ENCODE assay signal across 8 mouse cellular contexts in genomic region chr17:34629221-34629751, GRCm38 (mm10). TPM values are rescaled to one million over a fixed set of nuclear protein-coding genes. Genes with fewer than 3 reads are reported as not detected.
DNase-seq lines count a peak whose midpoint lies in the region; ATAC-seq and TF ChIP-seq lines count a peak whose summit lies in the region.

Gene Prrt1 (plus strand): TSS chr17:34629533.

- peak within 1 kb of the TSS; percentile 81 for H3K4me3 ChIP-seq in kidney, adult 2 months (ENCODE audit: insufficient read depth, low read depth, low read length)
- peak within 1 kb of the TSS; percentile 48 for H3K4me3 ChIP-seq in forebrain, embryonic 11.5 days (ENCODE audit: low read depth, low read length)
- H3K4me3 ChIP-seq in midbrain, embryonic 16.5 days (ENCODE audit: low read depth, low read length): peak within 1 kb of the TSS; percentile 73

- peaks cover 15% of the 10 kb centered on the region for H3K4me1 ChIP-seq in kidney, adult 2 months (ENCODE audit: control insufficient read depth, insufficient read depth, low read length)
- H3K4me1 ChIP-seq in forebrain, embryonic 11.5 days (replicated peaks; ENCODE audit: control insufficient read depth, insufficient read depth, low read length): peaks cover 28% of the 10 kb centered on the region
- peaks cover 46% of the 10 kb centered on the region for H3K4me1 ChIP-seq in midbrain, embryonic 16.5 days (ENCODE audit: control insufficient read depth, insufficient read depth, low read length)

- peaks cover 2% of the 10 kb centered on the region; the same call in 1 of the 2 replicates for H3K36me3 ChIP-seq in kidney, adult 2 months (ENCODE audit: control insufficient read depth, insufficient read depth, low read length)
- H3K36me3 ChIP-seq in forebrain, embryonic 11.5 days (ENCODE audit: control insufficient read depth, insufficient read depth, low read length): no peaks in the 10 kb centered on the region; the same call in 1 of the 2 replicates
- H3K36me3 ChIP-seq in midbrain, embryonic 16.5 days (ENCODE audit: control insufficient read depth, insufficient read depth, low read length): no peaks in the 10 kb centered on the region

- peak within 1 kb of the TSS; percentile 67 for H3K4me2 ChIP-seq in forebrain, embryonic 11.5 days (ENCODE audit: low read depth, low read length, severe bottlenecking)
- H3K4me2 ChIP-seq in midbrain, embryonic 16.5 days (ENCODE audit: low read length): peak within 1 kb of the TSS; percentile 92

- H3K27ac ChIP-seq in kidney, adult 2 months (ENCODE audit: insufficient read depth, low read depth, low read length): peak within 1 kb of the TSS; percentile 99
- H3K27ac ChIP-seq in forebrain, embryonic 11.5 days (ENCODE audit: low read depth, low read length): peak within 1 kb of the TSS; percentile 20; the same call in 1 of the 2 replicates
- H3K27ac ChIP-seq in midbrain, embryonic 16.5 days (ENCODE audit: low read length): peak within 1 kb of the TSS; percentile 85

- H3K9me3 ChIP-seq in forebrain, embryonic 11.5 days (ENCODE audit: control insufficient read depth, low read length): no peaks in the 10 kb centered on the region
- no peaks in the 10 kb centered on the region for H3K9me3 ChIP-seq in midbrain, embryonic 16.5 days (replicated peaks; ENCODE audit: control insufficient read depth, low read length, poor library complexity, severe bottlenecking)

- ATAC-seq in forebrain, embryonic 11.5 days (replicated peaks; ENCODE audit: low FRiP score): peak; percentile 26; the same call in 1 of the 2 replicates
- peak; percentile 38 for ATAC-seq in midbrain, embryonic 16.5 days

- TF ChIP-seq CTCF in kidney, adult 2 months (conservative IDR thresholded peaks at IDR 0.05; ENCODE audit: insufficient read depth, insufficient read length, low read depth, low read length): no peak

- H3K27me3 ChIP-seq in kidney, adult 2 months (replicated peaks; ENCODE audit: control insufficient read depth, insufficient read depth, low read length): no peaks in the 10 kb centered on the region
- H3K27me3 ChIP-seq in forebrain, embryonic 11.5 days (ENCODE audit: control insufficient read depth, insufficient read depth, low read length): peaks cover 26% of the 10 kb centered on the region
- H3K27me3 ChIP-seq in midbrain, embryonic 16.5 days (ENCODE audit: control insufficient read depth, insufficient read depth, low read depth, low read length): 0 out of 2 replicates have a peak, but pooled peaks cover 2% of the 10 kb centered on the region

- TF ChIP-seq POLR2A in kidney, adult 2 months (IDR thresholded peaks at IDR 0.05; ENCODE audit: low read depth, low read length): no peak

- DNase-seq in kidney, adult 2 months: no peak
- no peak for DNase-seq in kidney, postnatal 36 days
- DNase-seq in adrenal gland, postnatal 25 days: no peak
- peak; percentile 60 for DNase-seq in forebrain, embryonic 11.5 days (ENCODE audit: low spot score)
- peak in 1 of 2 experiments; percentile 76 for DNase-seq in layer of hippocampus, postnatal 14 days (ENCODE audit: low spot score in 2 of 2)
- no peak for DNase-seq in T-cell, adult 2 months (ENCODE audit: low spot score)
- DNase-seq in c-Kit-positive CD71-positive TER-119-positive erythroid progenitor cells, embryonic 14.5 days (ENCODE audit: low spot score): no peak

- H3K9ac ChIP-seq in forebrain, embryonic 11.5 days (ENCODE audit: low read length): peak within 1 kb of the TSS; percentile 47
- peak within 1 kb of the TSS; percentile 78 for H3K9ac ChIP-seq in midbrain, embryonic 16.5 days (ENCODE audit: low read depth, low read length)

- 25% methylated on average over 16 of the region's 16 CpGs for WGBS in kidney, adult 2 months
- WGBS in forebrain, embryonic 11.5 days: under 1% methylated on average over 16 of the region's 16 CpGs
- WGBS in midbrain, embryonic 16.5 days: under 1% methylated on average over 16 of the region's 16 CpGs

RNA-seq across cellular contexts. Expression of gene Prrt1, which starts in this region (rescaled TPM):
- 2.7 and 3.2 TPM in 2 replicates for polyA plus RNA-seq in kidney, adult 2 months (2012; rRNA removed)
- 10.8 and 13.5 TPM in 2 replicates for total RNA-seq in adrenal gland, postnatal 25 days (2021)
- polyA plus RNA-seq in forebrain, embryonic 11.5 days (2014; fragmentation: Nextera tagmentation; extraction: Ambion mirVana): 2.4 and 2.7 TPM in 2 replicates
- 100 to 1,000 TPM; 248 to 266 TPM for total RNA-seq in layer of hippocampus, postnatal 14 days (2021)
- polyA plus RNA-seq in midbrain, embryonic 16.5 days (2015; fragmentation: Nextera tagmentation; extraction: Ambion mirVana): 10.3 and 11.5 TPM in 2 replicates

Comparison
In these comparisons a context has a peak if more than half of its experiments do, and no peak if none do; other contexts are left out.
1. RNA of gene Prrt1 (total RNA-seq): 248 to 266 TPM in layer of hippocampus, postnatal 14 days; 10.8 to 13.5 TPM in adrenal gland, postnatal 25 days; every median in the first group is over 10 times any median in the second.
2. H3K27ac ChIP-seq: peak in every context shown above with its lines; median percentile 99 in kidney, adult 2 months; 85 in midbrain, embryonic 16.5 days; 20 in forebrain, embryonic 11.5 days.
3. Peak in every context shown above with its lines, with median percentiles within 50 percentile points of each other: H3K4me3 ChIP-seq.